Mouse (Mus musculus): ENCODE data around the gene Golph3l. TPM values are rescaled to one million over a fixed set of nuclear protein-coding genes. Genes with fewer than 3 reads are reported as not detected.

Golph3l gene
- total RNA-seq, 1 experiment: 16.2 TPM

DNA sequence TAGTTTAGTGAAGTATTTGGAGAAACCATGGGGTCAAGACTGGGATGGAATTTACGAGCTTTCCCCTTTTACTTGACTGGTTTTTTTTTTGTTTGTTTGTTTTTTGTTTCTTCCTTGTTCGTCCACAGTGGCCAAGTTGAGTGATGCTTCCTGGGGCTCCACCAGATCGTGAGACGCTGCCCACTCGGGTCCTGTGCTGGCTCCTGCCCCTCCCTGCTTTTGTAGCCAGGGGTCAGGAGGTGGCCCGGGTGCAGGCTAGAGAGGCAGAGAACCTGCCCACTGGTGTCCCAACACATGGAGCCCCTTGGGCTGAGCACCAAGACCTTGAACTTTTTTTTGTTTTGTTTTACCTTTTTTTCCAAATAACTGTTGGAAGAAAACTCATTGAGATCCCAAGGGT is 42.6 kb downstream of the Golph3l start:
- in situ Hi-C loops (cut with MboI; ENCODE audit: low sequenced_read_pairs in 2 of 2, unreplicated experiment in 2 of 2): no loop called here
- Histone ChIP-seq H3K9ac (ENCODE audit: insufficient read depth, low read depth, low read length, poor library complexity, severe bottlenecking) (no peak overlapping the region), H3K36me3 (ENCODE audit: control insufficient read depth, insufficient read depth, low read length, poor library complexity, severe bottlenecking) (peaks cover 42% of the 10 kb centered on the region), H3K4me1 (ENCODE audit: control insufficient read depth in 2 of 2, insufficient read depth in 2 of 2, low read length in 2 of 2, poor library complexity in 1 of 2) (peaks cover 11 to 16% of the 10 kb centered on the region in 2 experiments), H3K4me3 (ENCODE audit: insufficient read depth in 1 of 2, low read depth in 1 of 2, low read length in 2 of 2, poor library complexity in 1 of 2, severe bottlenecking in 1 of 2) (no peak overlapping the region), H3K9me3 (ENCODE audit: control insufficient read depth, insufficient read depth, low read depth, low read length) (no peaks in the 10 kb centered on the region), H3K27ac (ENCODE audit: insufficient read depth, low read depth, low read length, poor library complexity, severe bottlenecking) (no peak overlapping the region)
- no peak for DNase-seq (ENCODE audit: low read depth, low spot score)
- TF ChIP-seq HCFC1 (IDR thresholded peaks at IDR 0.05; ENCODE audit: borderline replicate concordance, insufficient read depth, low read length): no peak
- no peak for TF ChIP-seq MAFK (IDR thresholded peaks at IDR 0.05; ENCODE audit: insufficient read depth, low read depth, low read length)

DNA sequence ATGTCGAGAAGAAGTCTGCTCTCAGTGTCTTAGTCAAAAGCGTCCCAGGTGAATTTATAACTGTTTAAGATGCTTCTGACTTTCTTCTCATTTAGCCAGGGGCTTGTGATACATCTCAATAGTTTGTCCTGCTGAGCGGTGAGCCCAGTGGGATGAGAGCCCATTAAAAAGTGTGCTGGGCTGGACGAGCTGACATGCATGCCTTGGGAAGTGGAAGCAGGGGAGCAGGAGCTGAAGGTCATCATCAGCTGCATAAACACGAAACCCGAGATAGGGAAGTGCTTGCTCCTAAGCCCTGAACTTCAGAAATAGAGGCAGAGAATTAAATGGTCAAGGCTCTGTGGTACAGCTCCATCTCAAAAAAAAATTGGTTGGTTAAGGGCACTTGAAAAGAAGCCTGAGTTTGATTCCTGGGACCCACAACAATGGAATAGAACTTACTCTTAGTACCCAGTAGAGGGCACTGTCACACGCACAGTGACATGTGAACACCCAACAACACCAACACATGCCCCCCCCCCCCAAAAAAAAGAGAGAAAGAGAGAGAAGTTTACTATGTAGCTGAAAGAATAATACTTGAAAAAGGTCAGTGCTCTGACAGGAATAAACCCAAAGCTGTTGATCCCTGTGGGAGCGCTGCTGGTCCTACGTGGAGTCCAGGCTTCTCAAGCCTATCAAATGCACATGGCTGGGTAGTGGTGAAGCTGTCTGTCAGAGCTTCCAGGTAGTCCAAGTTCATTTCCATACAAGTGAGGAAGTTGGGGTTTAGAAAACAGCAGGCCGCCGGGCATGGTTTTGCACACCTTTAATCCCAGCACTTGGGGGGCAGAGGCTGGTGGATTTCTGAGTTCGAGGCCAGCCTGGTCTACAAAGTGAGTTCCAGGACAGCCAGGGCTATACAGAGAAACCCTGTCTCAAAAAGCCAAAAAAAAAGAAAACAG is 44.2 kb downstream of the Golph3l start:
- Histone ChIP-seq H3K9ac (ENCODE audit: insufficient read depth, low read depth, low read length, poor library complexity, severe bottlenecking) (no peak overlapping the region), H3K4me3 (ENCODE audit: insufficient read depth in 1 of 2, low read depth in 1 of 2, low read length in 2 of 2, poor library complexity in 1 of 2, severe bottlenecking in 1 of 2) (no peak overlapping the region), H3K27ac (ENCODE audit: insufficient read depth, low read depth, low read length, poor library complexity, severe bottlenecking) (no peak overlapping the region; the same call in 1 of the 2 replicates), H3K36me3 (ENCODE audit: control insufficient read depth, insufficient read depth, low read length, poor library complexity, severe bottlenecking) (peaks cover 36% of the 10 kb centered on the region), H3K9me3 (ENCODE audit: control insufficient read depth, insufficient read depth, low read depth, low read length) (no peaks in the 10 kb centered on the region), H3K4me1 (ENCODE audit: control insufficient read depth in 2 of 2, insufficient read depth in 2 of 2, low read length in 2 of 2, poor library complexity in 1 of 2) (peaks cover 11 to 23% of the 10 kb centered on the region in 2 experiments)
- in situ Hi-C loops (cut with MboI; ENCODE audit: low sequenced_read_pairs in 2 of 2, unreplicated experiment in 2 of 2): no loop called here
- TF ChIP-seq MAFK (IDR thresholded peaks at IDR 0.05; ENCODE audit: insufficient read depth, low read depth, low read length) (no peak), ZC3H11A (IDR thresholded peaks at IDR 0.05; ENCODE audit: borderline replicate concordance, low read depth, low read length) (peak; percentile 18; the same call in 1 of the 2 replicates), CHD2 (IDR thresholded peaks at IDR 0.05; ENCODE audit: low read depth, low read length) (no peak)
- DNase-seq (ENCODE audit: low read depth, low spot score): no peak

DNA sequence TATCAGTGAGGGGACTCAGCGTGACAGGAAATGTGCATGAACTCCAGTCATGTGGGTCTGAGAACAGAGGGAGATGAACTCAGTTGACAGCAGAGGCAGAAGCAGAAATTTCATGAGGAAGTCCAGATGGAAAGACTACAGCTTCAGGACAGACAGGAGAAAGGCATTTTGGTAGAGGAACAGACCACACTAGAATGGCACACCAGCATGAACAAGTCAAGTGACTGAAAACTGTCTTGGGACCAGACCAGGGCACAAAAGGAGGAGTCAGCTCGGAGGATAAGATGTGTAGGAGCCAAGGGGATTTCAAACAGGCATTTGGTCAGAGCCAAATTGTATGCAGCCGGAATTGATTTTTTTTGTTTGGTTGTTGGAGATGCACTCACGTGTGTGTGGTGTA is 46.9 kb downstream of the Golph3l start:
- Histone ChIP-seq H3K9me3 (ENCODE audit: control insufficient read depth, insufficient read depth, low read depth, low read length) (no peaks in the 10 kb centered on the region), H3K4me1 (ENCODE audit: control insufficient read depth in 2 of 2, insufficient read depth in 2 of 2, low read length in 2 of 2, poor library complexity in 1 of 2) (peaks cover 15 to 25% of the 10 kb centered on the region in 2 experiments), H3K4me3 (ENCODE audit: insufficient read depth in 1 of 2, low read depth in 1 of 2, low read length in 2 of 2, poor library complexity in 1 of 2, severe bottlenecking in 1 of 2) (no peak overlapping the region), H3K9ac (ENCODE audit: insufficient read depth, low read depth, low read length, poor library complexity, severe bottlenecking) (peak overlapping the region; percentile 41; the same call in 1 of the 2 replicates), H3K36me3 (ENCODE audit: control insufficient read depth, insufficient read depth, low read length, poor library complexity, severe bottlenecking) (peaks cover 18% of the 10 kb centered on the region), H3K27ac (ENCODE audit: insufficient read depth, low read depth, low read length, poor library complexity, severe bottlenecking) (peak overlapping the region; percentile 79)
- no peak for DNase-seq (ENCODE audit: low read depth, low spot score)
- in situ Hi-C loops (cut with MboI; ENCODE audit: low sequenced_read_pairs in 2 of 2, unreplicated experiment in 2 of 2): no loop called here
- TF ChIP-seq ZNF384 (IDR thresholded peaks at IDR 0.05; ENCODE audit: low read depth, low read length) (no peak), ZC3H11A (IDR thresholded peaks at IDR 0.05; ENCODE audit: borderline replicate concordance, low read depth, low read length) (no peak), HCFC1 (IDR thresholded peaks at IDR 0.05; ENCODE audit: borderline replicate concordance, insufficient read depth, low read length) (no peak), CHD2 (IDR thresholded peaks at IDR 0.05; ENCODE audit: low read depth, low read length) (no peak)

DNA sequence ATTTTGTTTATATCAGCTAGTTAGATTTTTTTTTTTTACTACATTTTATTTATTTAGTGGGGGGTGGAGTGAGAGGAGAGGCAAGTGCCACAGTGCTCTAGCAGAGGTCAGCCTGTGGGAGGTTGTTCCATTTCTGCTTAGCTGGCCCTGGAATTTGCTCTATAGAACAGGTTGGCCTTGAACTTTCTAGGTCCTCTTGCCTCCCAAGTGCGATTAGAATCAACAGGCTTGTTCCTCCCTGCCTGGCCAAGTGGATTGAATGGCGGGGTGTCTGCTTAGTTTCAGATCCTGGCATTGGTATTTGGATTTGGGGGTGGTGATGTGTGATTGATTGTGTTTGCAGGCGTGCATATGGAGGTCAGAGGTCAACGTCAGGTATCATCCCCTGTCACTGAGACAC is 47.3 kb downstream of the Golph3l start:
- Histone ChIP-seq H3K27ac (ENCODE audit: insufficient read depth, low read depth, low read length, poor library complexity, severe bottlenecking) (peak overlapping the region; percentile 79; the same call in 1 of the 2 replicates), H3K9ac (ENCODE audit: insufficient read depth, low read depth, low read length, poor library complexity, severe bottlenecking) (peak overlapping the region; percentile 17; the same call in 1 of the 2 replicates), H3K4me1 (ENCODE audit: control insufficient read depth in 2 of 2, insufficient read depth in 2 of 2, low read length in 2 of 2, poor library complexity in 1 of 2) (peaks cover 16 to 25% of the 10 kb centered on the region in 2 experiments), H3K9me3 (ENCODE audit: control insufficient read depth, insufficient read depth, low read depth, low read length) (no peaks in the 10 kb centered on the region), H3K36me3 (ENCODE audit: control insufficient read depth, insufficient read depth, low read length, poor library complexity, severe bottlenecking) (peaks cover 16% of the 10 kb centered on the region), H3K4me3 (ENCODE audit: insufficient read depth in 1 of 2, low read depth in 1 of 2, low read length in 2 of 2, poor library complexity in 1 of 2, severe bottlenecking in 1 of 2) (no peak overlapping the region)
- TF ChIP-seq ZNF384 (IDR thresholded peaks at IDR 0.05; ENCODE audit: low read depth, low read length): no peak
- no peak for TF ChIP-seq ZC3H11A (IDR thresholded peaks at IDR 0.05; ENCODE audit: borderline replicate concordance, low read depth, low read length)
- TF ChIP-seq MAFK (IDR thresholded peaks at IDR 0.05; ENCODE audit: insufficient read depth, low read depth, low read length): no peak
- no peak for TF ChIP-seq CHD2 (IDR thresholded peaks at IDR 0.05; ENCODE audit: low read depth, low read length)
- in situ Hi-C loops (cut with MboI; ENCODE audit: low sequenced_read_pairs in 2 of 2, unreplicated experiment in 2 of 2): no loop called here
- no peak for DNase-seq (ENCODE audit: low read depth, low spot score)

Data from ES-E14 (cell line).